Mouse (Mus musculus) erythroblast, embryonic 14.5 days (primary cell): ENCODE measurements around the gene Rcsd1. TPM values are rescaled to one million over a fixed set of nuclear protein-coding genes. Genes with fewer than 3 reads are reported as not detected.

Source experiments
- H3K27me3 ChIP-seq: 2 replicates; pipeline ENCODE4 v1.6.1; 2012; ENCODE audit warnings: inconsistent platforms; ENCODE audit not compliant: control insufficient read depth
- H3K36me3 ChIP-seq: 2 replicates; pipeline ENCODE4 v1.6.1; 2012; ENCODE audit warnings: mild to moderate bottlenecking, inconsistent platforms; ENCODE audit not compliant: control insufficient read depth
- H3K4me1 ChIP-seq: 2 replicates; pipeline ENCODE4 v1.6.1; 2012; ENCODE audit warnings: inconsistent platforms; ENCODE audit not compliant: control insufficient read depth
- H3K4me3 ChIP-seq: replicated peaks from 2 replicates; pipeline ENCODE3; 2012; ENCODE audit warnings: moderate library complexity, mild to moderate bottlenecking, inconsistent platforms
- H3K9me3 ChIP-seq: 2 replicates; pipeline ENCODE4 v1.6.1; 2012; ENCODE audit warnings: low read length, inconsistent platforms, mixed read lengths; ENCODE audit not compliant: control insufficient read depth
- GATA1 ChIP-seq: IDR thresholded peaks from 2 replicates; pipeline ENCODE4 v1.6.1; 2012; ENCODE audit warnings: low read length, inconsistent platforms, mixed read lengths
- TAL1 ChIP-seq: IDR thresholded peaks from 3 replicates; pipeline ENCODE4 v1.6.1; 2012; ENCODE audit warnings: low read length, inconsistent platforms, mixed read lengths
- polyA plus RNA-seq: library from polyadenylated mRNA; stranded (reverse); fragments of >175 nt; gene quantifications from 2 replicates; pipeline ENCODE4 v1.2.3, GENCODE M21; 2012

Gene Rcsd1
- polyA plus RNA-seq = 0.11 and 0.19 TPM in 2 replicates

DNA sequence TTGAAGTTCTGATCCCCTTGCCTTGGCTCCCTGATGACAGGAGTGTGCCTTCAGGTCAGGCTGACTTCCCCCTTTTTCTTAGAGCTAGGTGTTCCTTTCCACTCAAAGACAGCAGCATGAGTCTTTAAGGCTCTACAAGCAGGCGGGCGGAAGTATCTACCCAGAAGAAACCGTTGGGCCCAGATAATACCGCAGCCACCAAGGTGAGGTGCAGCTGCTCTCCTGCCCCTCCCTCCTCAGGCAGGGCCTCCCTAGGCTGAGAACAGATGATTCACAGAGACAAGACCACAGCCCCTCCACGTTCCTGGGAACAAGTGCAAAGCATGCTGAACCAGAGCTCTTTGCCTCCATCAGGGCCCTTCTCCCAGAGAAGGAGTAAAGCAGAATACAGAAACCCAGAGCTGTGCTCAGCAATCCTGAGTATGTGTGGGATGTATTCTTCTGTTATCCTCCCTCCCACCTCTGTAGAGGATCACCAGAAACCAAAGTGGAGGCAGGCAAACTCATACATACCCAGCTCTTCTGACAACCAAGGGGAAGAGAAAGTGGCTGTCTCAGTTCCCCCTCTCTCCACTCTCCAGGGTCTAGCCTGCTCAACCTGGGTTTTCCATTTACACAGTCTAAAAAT is at the start of gene Rcsd1:
Gene Rcsd1, minus strand, starts transcription at position 129 of the 628 bp plus-strand sequence.
- H3K4me1 ChIP-seq = peaks cover 23% of the 10 kb centered on the region
- no peak within 1 kb of the TSS for H3K4me3 ChIP-seq
- TF ChIP-seq TAL1 = no peak
- TF ChIP-seq GATA1 = no peak
- no peaks in the 10 kb centered on the region for H3K9me3 ChIP-seq
- no peaks in the 10 kb centered on the region for H3K36me3 ChIP-seq
- H3K27me3 ChIP-seq = peaks cover 49% of the 10 kb centered on the region

DNA sequence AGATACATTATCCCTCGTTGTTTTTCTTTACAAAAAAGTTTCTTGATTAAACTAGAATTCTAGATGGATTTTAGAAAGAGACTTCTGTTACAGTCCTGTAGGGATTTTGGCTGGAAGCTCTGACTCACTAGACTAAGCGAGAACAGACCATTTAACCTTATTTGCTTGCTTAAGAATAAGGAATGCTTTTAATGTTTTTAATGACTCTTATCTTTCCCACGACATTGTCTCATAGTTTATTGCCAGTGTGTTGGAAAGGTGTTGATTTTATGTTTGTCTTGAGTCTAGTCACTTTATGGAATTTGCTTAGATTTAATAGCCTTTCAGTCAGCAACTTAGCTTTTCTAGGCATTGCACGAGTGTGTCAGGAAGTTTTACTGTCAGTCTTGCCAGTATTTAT is 45.6 kb upstream of the Rcsd1 start:
- peaks cover 11% of the 10 kb centered on the region for H3K9me3 ChIP-seq
- H3K4me1 ChIP-seq = peaks cover 2% of the 10 kb centered on the region; the same call in 1 of the 2 replicates
- no peak overlapping the region for H3K4me3 ChIP-seq
- H3K36me3 ChIP-seq = no peaks in the 10 kb centered on the region; the same call in 1 of the 2 replicates
- peaks cover 13% of the 10 kb centered on the region for H3K27me3 ChIP-seq
- TF ChIP-seq TAL1 = no peak
- no peak for TF ChIP-seq GATA1

DNA sequence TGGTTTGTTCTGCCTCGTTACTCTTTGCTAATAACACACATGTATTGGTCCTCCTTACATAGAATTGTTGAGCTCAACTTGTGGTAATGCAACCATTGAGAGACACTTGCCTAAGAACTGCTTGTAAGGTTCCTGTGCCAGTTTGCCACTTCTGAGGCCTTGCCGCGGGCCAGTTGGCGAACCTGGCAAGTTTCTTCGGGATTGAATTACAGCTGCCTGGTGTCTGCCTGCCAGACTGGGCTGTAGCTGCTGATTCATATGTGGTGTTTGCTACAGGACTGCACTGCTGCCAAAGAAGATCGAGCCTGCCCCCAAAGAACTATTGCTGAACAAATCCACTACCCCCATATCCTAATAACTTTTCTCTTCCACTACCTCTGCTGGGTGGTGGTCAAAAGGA is 44.6 kb upstream of the Rcsd1 start:
- Histone ChIP-seq H3K9me3 (peaks cover 5% of the 10 kb centered on the region), H3K27me3 (peaks cover 11% of the 10 kb centered on the region), H3K4me1 (peaks cover 2% of the 10 kb centered on the region; the same call in 1 of the 2 replicates), H3K36me3 (no peaks in the 10 kb centered on the region; the same call in 1 of the 2 replicates), H3K4me3 (no peak overlapping the region)
- TF ChIP-seq GATA1 = no peak
- no peak for TF ChIP-seq TAL1

DNA sequence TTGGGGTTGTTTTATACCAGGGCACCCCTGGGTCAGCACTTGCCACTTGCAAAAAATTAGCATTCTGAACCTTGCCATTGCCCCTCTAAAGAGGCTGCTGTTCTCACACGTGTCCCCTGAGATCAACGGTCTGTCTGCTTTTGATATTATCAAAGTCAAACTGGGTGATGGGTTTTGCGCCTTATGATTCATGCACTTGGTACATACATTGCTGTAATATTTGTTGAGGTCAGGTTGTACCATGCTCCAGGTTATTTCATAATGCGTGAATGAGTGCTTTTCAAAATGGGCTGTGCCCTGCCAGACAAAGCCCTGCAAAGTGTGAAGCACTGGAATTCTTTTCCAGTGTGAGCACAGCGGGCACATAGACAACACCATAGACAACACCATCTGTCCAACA is 42.3 kb upstream of the Rcsd1 start:
- H3K36me3 ChIP-seq = no peaks in the 10 kb centered on the region
- H3K27me3 ChIP-seq = peaks cover 11% of the 10 kb centered on the region
- H3K4me1 ChIP-seq = peaks cover 2% of the 10 kb centered on the region; the same call in 1 of the 2 replicates
- TF ChIP-seq TAL1 = no peak
- TF ChIP-seq GATA1 = no peak
- H3K9me3 ChIP-seq = no peaks in the 10 kb centered on the region
- H3K4me3 ChIP-seq = no peak overlapping the region

DNA sequence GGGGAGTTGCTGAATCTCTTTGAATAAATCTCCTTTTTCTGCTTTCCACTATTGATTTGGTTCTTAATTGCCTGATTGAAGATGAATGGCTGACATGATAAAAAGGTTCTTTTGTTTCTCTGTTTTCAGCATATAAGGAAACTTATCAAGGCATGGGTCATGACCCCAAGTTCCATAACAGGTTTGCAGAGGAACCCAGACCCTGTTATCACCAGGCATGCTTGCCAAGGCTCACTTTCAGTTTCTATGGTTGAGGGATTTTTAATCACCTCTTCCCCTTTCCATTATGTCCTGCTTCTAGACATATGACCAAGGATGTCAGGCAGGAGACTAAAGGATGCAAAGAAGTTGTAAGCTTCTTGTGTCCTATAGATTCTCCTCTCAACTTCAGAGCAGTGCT is 41.6 kb upstream of the Rcsd1 start:
- no peak overlapping the region for H3K4me3 ChIP-seq
- no peak for TF ChIP-seq GATA1
- H3K4me1 ChIP-seq = peaks cover 2% of the 10 kb centered on the region; the same call in 1 of the 2 replicates
- no peaks in the 10 kb centered on the region for H3K36me3 ChIP-seq
- peaks cover 12% of the 10 kb centered on the region for H3K27me3 ChIP-seq
- no peaks in the 10 kb centered on the region for H3K9me3 ChIP-seq

DNA sequence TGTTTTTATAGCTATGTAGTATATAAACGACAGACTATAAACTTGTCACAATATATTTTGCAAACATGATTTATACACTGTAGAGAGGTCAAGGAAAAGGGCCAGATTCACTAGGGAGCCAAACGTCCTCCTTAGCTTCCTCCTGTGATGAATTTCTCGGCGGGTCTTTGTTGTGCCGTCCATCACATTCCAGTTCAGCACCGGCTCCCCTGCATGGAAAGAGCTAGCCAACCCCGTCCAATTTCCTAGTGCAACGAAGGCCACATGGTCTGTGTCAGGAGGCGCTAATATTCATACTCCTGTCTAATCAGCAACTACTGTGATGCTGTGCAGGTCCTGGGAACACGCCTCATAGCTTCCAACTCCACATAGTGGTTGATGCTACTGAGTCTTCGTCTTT is 38.5 kb upstream of the Rcsd1 start:
- H3K4me1 ChIP-seq = peaks cover 2% of the 10 kb centered on the region; the same call in 1 of the 2 replicates
- no peaks in the 10 kb centered on the region for H3K9me3 ChIP-seq
- no peak overlapping the region for H3K4me3 ChIP-seq
- no peak for TF ChIP-seq TAL1
- no peak for TF ChIP-seq GATA1
- H3K27me3 ChIP-seq = peaks cover 9% of the 10 kb centered on the region
- H3K36me3 ChIP-seq = no peaks in the 10 kb centered on the region

DNA sequence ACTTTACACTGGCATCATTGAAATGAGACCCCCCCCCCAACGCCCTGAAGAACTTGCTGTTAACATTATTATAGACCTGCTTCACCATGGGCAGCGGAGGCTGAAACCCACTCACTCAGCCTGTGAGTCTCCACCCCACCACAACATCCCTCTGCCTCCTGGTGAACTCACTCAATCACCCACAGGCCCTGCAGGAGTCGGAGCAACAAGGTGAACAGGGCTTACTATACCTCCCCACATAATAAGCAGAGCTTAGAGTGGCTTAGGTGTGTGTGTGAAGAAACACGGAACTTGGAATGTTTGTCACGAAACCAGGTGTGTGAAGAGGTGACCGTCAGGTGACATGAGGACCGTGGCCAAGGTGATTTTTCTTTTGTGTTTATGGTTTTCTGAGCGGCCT is 32.4 kb upstream of the Rcsd1 start:
- Histone ChIP-seq H3K4me1 (no peaks in the 10 kb centered on the region), H3K27me3 (peaks cover 3% of the 10 kb centered on the region), H3K4me3 (no peak overlapping the region), H3K36me3 (no peaks in the 10 kb centered on the region), H3K9me3 (no peaks in the 10 kb centered on the region)
- TF ChIP-seq TAL1 (no peak), GATA1 (no peak)

DNA sequence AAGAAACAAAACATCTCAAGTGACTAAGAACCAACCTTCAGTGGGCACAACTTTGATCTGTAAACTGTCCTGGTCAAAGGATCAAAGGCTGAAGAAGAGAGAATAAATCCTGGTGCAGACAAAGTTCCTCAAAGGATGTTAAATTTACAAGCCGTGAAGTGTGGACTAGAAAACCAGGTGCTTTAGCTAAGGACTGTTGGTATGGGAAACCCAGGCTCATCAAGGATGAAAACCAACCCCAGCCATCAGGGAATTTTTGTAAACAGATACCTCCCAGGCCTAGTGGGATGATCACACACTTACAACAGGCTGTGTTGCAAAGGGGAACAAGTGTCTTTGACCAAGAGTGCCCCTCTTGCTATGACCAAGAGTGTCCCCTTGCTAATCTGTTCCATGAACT is 29.4 kb upstream of the Rcsd1 start:
- TF ChIP-seq TAL1 (no peak), GATA1 (no peak)
- H3K9me3 ChIP-seq = no peaks in the 10 kb centered on the region
- H3K36me3 ChIP-seq = no peaks in the 10 kb centered on the region
- H3K27me3 ChIP-seq = no peaks in the 10 kb centered on the region
- no peaks in the 10 kb centered on the region for H3K4me1 ChIP-seq
- no peak overlapping the region for H3K4me3 ChIP-seq

DNA sequence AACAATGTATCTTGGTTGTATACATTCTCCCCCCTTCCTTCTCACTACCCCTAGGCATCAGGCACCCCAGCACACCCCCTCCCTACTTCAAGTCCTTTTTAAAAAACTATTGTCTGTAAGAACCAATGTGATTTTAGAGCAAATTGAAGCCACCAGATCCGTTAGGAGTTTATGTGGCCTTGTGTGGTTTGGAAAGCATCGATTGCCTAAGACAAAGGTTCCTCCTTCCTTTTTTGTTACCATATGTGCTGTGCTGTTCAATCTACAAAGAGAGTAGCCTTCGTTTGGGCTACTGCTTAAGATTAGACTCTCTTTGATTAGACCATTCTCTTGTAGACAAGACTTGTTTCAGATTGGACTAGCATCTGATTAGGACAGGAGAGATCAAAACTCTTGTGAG is 28.3 kb upstream of the Rcsd1 start:
- Histone ChIP-seq H3K36me3 (no peaks in the 10 kb centered on the region), H3K4me3 (no peak overlapping the region), H3K4me1 (no peaks in the 10 kb centered on the region), H3K9me3 (no peaks in the 10 kb centered on the region), H3K27me3 (no peaks in the 10 kb centered on the region)
- TF ChIP-seq GATA1 (no peak), TAL1 (no peak)

DNA sequence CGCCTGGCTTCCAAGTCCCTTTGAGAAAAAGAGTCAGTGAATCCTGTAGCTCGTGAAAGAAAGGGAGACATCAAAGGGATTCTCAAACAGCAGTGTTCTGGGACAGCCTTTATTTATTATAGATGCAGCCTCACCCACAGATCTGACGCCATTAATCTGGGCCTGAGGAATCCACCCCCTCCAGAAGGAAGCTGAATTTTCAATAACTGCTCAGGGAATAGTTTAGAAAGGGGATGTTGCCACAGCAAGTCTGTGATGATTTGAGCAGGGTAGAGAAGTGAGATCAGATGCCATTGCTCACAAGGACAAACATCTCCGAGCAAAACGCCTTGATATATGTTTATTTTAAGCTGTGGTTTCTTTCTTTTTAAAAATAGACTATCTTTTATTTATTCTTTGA is 27.9 kb upstream of the Rcsd1 start:
- no peaks in the 10 kb centered on the region for H3K36me3 ChIP-seq
- H3K4me3 ChIP-seq = no peak overlapping the region
- H3K4me1 ChIP-seq = no peaks in the 10 kb centered on the region
- H3K9me3 ChIP-seq = no peaks in the 10 kb centered on the region
- TF ChIP-seq GATA1 = no peak
- no peak for TF ChIP-seq TAL1
- no peaks in the 10 kb centered on the region for H3K27me3 ChIP-seq
